Comparison of ENCODE assay signal across 10 mouse cellular contexts in the genomic region with DNA sequence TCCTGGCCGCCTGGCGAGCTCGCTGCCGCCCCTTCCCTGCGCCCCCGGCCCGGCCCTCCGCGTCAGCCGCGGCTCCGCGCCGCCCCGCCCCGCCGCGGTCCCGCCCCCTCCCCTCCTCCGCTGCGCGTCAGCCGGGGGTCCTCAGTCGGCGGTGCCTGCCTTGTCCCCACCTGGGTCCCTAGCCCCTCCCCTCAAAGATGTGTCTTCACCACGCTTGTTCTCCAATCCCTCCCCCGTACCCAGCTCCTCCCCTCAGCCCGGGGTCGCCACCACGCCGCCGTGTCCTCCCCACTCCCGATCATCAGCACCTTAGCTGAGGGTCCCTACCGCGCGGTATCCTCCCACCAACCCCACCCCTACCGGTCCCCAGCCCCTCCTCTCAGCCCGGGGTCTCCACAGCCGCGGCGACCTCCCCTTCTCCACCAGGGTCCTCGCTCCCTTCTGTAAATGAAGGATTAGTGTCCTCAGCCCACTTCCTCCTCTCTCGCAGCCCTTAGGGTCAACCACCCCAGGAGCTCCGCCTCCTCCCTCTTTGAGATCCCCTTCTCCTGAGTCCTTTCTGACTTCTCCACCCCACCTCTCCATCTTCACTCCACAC. TPM values are rescaled to one million over a fixed set of nuclear protein-coding genes. Genes with fewer than 3 reads are reported as not detected.
DNase-seq lines count a peak whose midpoint lies in the region; ATAC-seq and TF ChIP-seq lines count a peak whose summit lies in the region.
"Not testable (repeated sequence)": the region's sequence is repeated elsewhere in the genome, so short reads cannot be mapped to it uniquely, and the experiment has no call there.
"Had no signal": no experiment of that assay in that cellular context is flagged by ENCODE, and none has a peak within 500 bp of the region (broad histone marks: within the 10 kb centered on the region; RNA-seq: fewer than 3 reads in every experiment).

No protein-coding gene starts in this region.

- H3K9ac ChIP-seq in embryonic facial prominence, embryonic 11.5 days (replicated peaks; ENCODE audit: low read length); forebrain, embryonic 15.5 days (replicated peaks); heart, postnatal 0 days (replicated peaks; ENCODE audit: low read depth, low read length); intestine, embryonic 15.5 days; limb, embryonic 15.5 days; lung, postnatal 0 days (replicated peaks; ENCODE audit: low read depth); stomach, postnatal 0 days (ENCODE audit: low read length): not testable (repeated sequence)

- H3K27ac ChIP-seq in embryonic facial prominence, embryonic 11.5 days (replicated peaks; ENCODE audit: low read depth, low read length); forebrain, embryonic 15.5 days (replicated peaks); heart, postnatal 0 days (ENCODE audit: low read depth); intestine, embryonic 15.5 days; limb, embryonic 15.5 days; lung, postnatal 0 days (ENCODE audit: low read length); stomach, postnatal 0 days (replicated peaks): not testable (repeated sequence)

- peak; percentile 92 for ATAC-seq in embryonic facial prominence, embryonic 11.5 days (replicated peaks; ENCODE audit: insufficient number of reproducible peaks, low FRiP score, low TSS enrichment, low read depth)
- ATAC-seq in forebrain, embryonic 15.5 days (replicated peaks): peak; percentile 94
- peak; percentile 77 for ATAC-seq in heart, postnatal 0 days (ENCODE audit: insufficient read depth, low read depth)
- ATAC-seq in intestine, embryonic 15.5 days: peak; percentile 89
- peak; percentile 88 for ATAC-seq in limb, embryonic 15.5 days (ENCODE audit: insufficient number of reproducible peaks, low FRiP score, low TSS enrichment, low read depth)
- ATAC-seq in lung, postnatal 0 days: peak; percentile 77
- ATAC-seq in monocyte, adult 5-6 weeks (replicated peaks; ENCODE audit: insufficient number of reproducible peaks, low FRiP score, low TSS enrichment, poor library complexity, severe bottlenecking): peak; percentile 32
- peak; percentile 79 for ATAC-seq in stomach, postnatal 0 days (ENCODE audit: low FRiP score, low TSS enrichment)

- H3K27me3 ChIP-seq in embryonic facial prominence, embryonic 11.5 days (ENCODE audit: control insufficient read depth, insufficient read depth, low read length); forebrain, embryonic 15.5 days; heart, postnatal 0 days (ENCODE audit: control insufficient read depth, insufficient read depth, low read length); intestine, embryonic 15.5 days (replicated peaks); limb, embryonic 15.5 days; lung, postnatal 0 days (replicated peaks; ENCODE audit: insufficient read depth, low read length); stomach, postnatal 0 days (ENCODE audit: control insufficient read depth, insufficient read depth, low read length): not testable (repeated sequence)

- H3K4me1 ChIP-seq in embryonic facial prominence, embryonic 11.5 days (ENCODE audit: control insufficient read depth, insufficient read depth, low read length); heart, postnatal 0 days (ENCODE audit: control insufficient read depth, insufficient read depth); intestine, embryonic 15.5 days (replicated peaks); limb, embryonic 15.5 days; lung, postnatal 0 days (ENCODE audit: insufficient read depth, low read depth, low read length); stomach, postnatal 0 days (replicated peaks; ENCODE audit: control insufficient read depth, insufficient read depth): not testable (repeated sequence)
- peaks cover 15% of the 10 kb centered on the region for H3K4me1 ChIP-seq in forebrain, embryonic 15.5 days

- H3K4me2 ChIP-seq in embryonic facial prominence, embryonic 11.5 days (ENCODE audit: low read depth, low read length); forebrain, embryonic 15.5 days (replicated peaks); heart, postnatal 0 days (ENCODE audit: low read depth, low read length); intestine, embryonic 15.5 days (replicated peaks); limb, embryonic 15.5 days; lung, postnatal 0 days (replicated peaks; ENCODE audit: low read depth, low read length); stomach, postnatal 0 days (replicated peaks; ENCODE audit: low read depth): not testable (repeated sequence)

- WGBS in embryonic facial prominence, embryonic 11.5 days: no CpG with 5 or more reads among the region's 44 CpGs
- no CpG with 5 or more reads among the region's 44 CpGs for WGBS in forebrain, embryonic 15.5 days
- no CpG with 5 or more reads among the region's 44 CpGs for WGBS in heart, postnatal 0 days
- WGBS in intestine, embryonic 15.5 days: no CpG with 5 or more reads among the region's 44 CpGs
- WGBS in limb, embryonic 15.5 days: no CpG with 5 or more reads among the region's 44 CpGs
- WGBS in lung, postnatal 0 days: no CpG with 5 or more reads among the region's 44 CpGs
- WGBS in stomach, postnatal 0 days: no CpG with 5 or more reads among the region's 44 CpGs

- not testable (repeated sequence) for TF ChIP-seq CTCF in heart, postnatal 0 days (IDR thresholded peaks at IDR 0.05; ENCODE audit: low read depth); lung, postnatal 0 days (IDR thresholded peaks at IDR 0.05); stomach, postnatal 0 days (IDR thresholded peaks at IDR 0.05; ENCODE audit: low read depth)

- H3K4me3 ChIP-seq in embryonic facial prominence, embryonic 11.5 days (ENCODE audit: low read depth, low read length); forebrain, embryonic 15.5 days; heart, postnatal 0 days (ENCODE audit: low read depth, low read length); intestine, embryonic 15.5 days (replicated peaks); limb, embryonic 15.5 days; lung, postnatal 0 days (ENCODE audit: low read depth, low read length); stomach, postnatal 0 days (ENCODE audit: low read depth, low read length): not testable (repeated sequence)

- TF ChIP-seq EP300 in heart, postnatal 0 days (IDR thresholded peaks at IDR 0.05; ENCODE audit: low read depth); lung, postnatal 0 days (IDR thresholded peaks at IDR 0.05); stomach, postnatal 0 days (optimal IDR thresholded peaks at IDR 0.05): not testable (repeated sequence)

- H3K36me3 ChIP-seq in embryonic facial prominence, embryonic 11.5 days (replicated peaks; ENCODE audit: control insufficient read depth, insufficient read depth, low read depth, low read length); forebrain, embryonic 15.5 days; heart, postnatal 0 days (replicated peaks; ENCODE audit: control insufficient read depth, insufficient read depth, low read length); intestine, embryonic 15.5 days; limb, embryonic 15.5 days; lung, postnatal 0 days (ENCODE audit: insufficient read depth, low read length); stomach, postnatal 0 days (ENCODE audit: control insufficient read depth, insufficient read depth, low read length): not testable (repeated sequence)

- DNase-seq in embryonic facial prominence, embryonic 11.5 days (ENCODE audit: low spot score); heart, postnatal 0 days (ENCODE audit: low spot score); lung, postnatal 0 days (ENCODE audit: low spot score); stomach, postnatal 0 days (ENCODE audit: low spot score): not testable (repeated sequence)

- H3K9me3 ChIP-seq in embryonic facial prominence, embryonic 11.5 days (replicated peaks; ENCODE audit: control insufficient read depth, low read length); forebrain, embryonic 15.5 days; heart, postnatal 0 days (replicated peaks; ENCODE audit: control insufficient read depth, low read length); intestine, embryonic 15.5 days; limb, embryonic 15.5 days; lung, postnatal 0 days (ENCODE audit: low read length); stomach, postnatal 0 days (ENCODE audit: control insufficient read depth, low read length): not testable (repeated sequence)

RNA-seq across cellular contexts. Expression of a gene that starts 0.6 kb away (rescaled TPM):
- 38.3 and 38.9 TPM in 2 replicates for polyA plus RNA-seq in embryonic facial prominence, embryonic 11.5 days (2014; fragmentation: Nextera tagmentation; extraction: Ambion mirVana)
- polyA plus RNA-seq in forebrain, embryonic 15.5 days (2015; fragmentation: Nextera tagmentation; extraction: Ambion mirVana): 16.8 and 17.5 TPM in 2 replicates
- total RNA-seq in heart, postnatal 0 days (2014; rRNA removed; ENCODE audit: low replicate concordance): 33.9 and 41.0 TPM in 2 replicates
- 17.2 and 18.2 TPM in 2 replicates for polyA plus RNA-seq in heart, postnatal 0 days (2015; fragmentation: Nextera tagmentation; extraction: Ambion mirVana)
- polyA plus RNA-seq in intestine, embryonic 15.5 days (2015; fragmentation: Nextera tagmentation; extraction: Ambion mirVana): 35.6 and 40.7 TPM in 2 replicates
- 35.6 and 39.4 TPM in 2 replicates for polyA plus RNA-seq in limb, embryonic 15.5 days (2015; fragmentation: Nextera tagmentation; extraction: Ambion mirVana)
- 32.5 and 34.9 TPM in 2 replicates for polyA plus RNA-seq in lung, postnatal 0 days (2015; fragmentation: Nextera tagmentation; extraction: Ambion mirVana)
- 28.4 to 35.3 TPM (median 33.6 TPM) in 3 replicates for total RNA-seq in monocyte, adult 5-6 weeks (2017)
- 29.5 and 31.3 TPM in 2 replicates for polyA plus RNA-seq in stomach, postnatal 0 days (2015; fragmentation: Nextera tagmentation; extraction: Ambion mirVana)

RNA-seq across cellular contexts. Expression of a gene that starts 16.6 kb away (rescaled TPM):
- polyA plus RNA-seq in embryonic facial prominence, embryonic 11.5 days (2014; fragmentation: Nextera tagmentation; extraction: Ambion mirVana): 9.4 and 10.7 TPM in 2 replicates
- 8.8 and 10.4 TPM in 2 replicates for polyA plus RNA-seq in forebrain, embryonic 15.5 days (2015; fragmentation: Nextera tagmentation; extraction: Ambion mirVana)
- total RNA-seq in heart, postnatal 0 days (2014; rRNA removed; ENCODE audit: low replicate concordance): 1.5 and 13.4 TPM in 2 replicates
- polyA plus RNA-seq in heart, postnatal 0 days (2015; fragmentation: Nextera tagmentation; extraction: Ambion mirVana): 5.9 and 7.3 TPM in 2 replicates
- polyA plus RNA-seq in intestine, embryonic 15.5 days (2015; fragmentation: Nextera tagmentation; extraction: Ambion mirVana): 6.5 and 9.5 TPM in 2 replicates
- 5.7 and 5.9 TPM in 2 replicates for polyA plus RNA-seq in limb, embryonic 15.5 days (2015; fragmentation: Nextera tagmentation; extraction: Ambion mirVana)
- 7.1 and 7.6 TPM in 2 replicates for polyA plus RNA-seq in lung, postnatal 0 days (2015; fragmentation: Nextera tagmentation; extraction: Ambion mirVana)
- total RNA-seq in monocyte, adult 5-6 weeks (2017): 9.5 to 14.7 TPM (median 11.4 TPM) in 3 replicates
- 4.6 and 5.1 TPM in 2 replicates for polyA plus RNA-seq in stomach, postnatal 0 days (2015; fragmentation: Nextera tagmentation; extraction: Ambion mirVana)

RNA-seq across cellular contexts. Expression of a gene that starts 16.9 kb away (rescaled TPM):
- polyA plus RNA-seq in embryonic facial prominence, embryonic 11.5 days (2014; fragmentation: Nextera tagmentation; extraction: Ambion mirVana): not detected in 2 replicates
- 0.63 and 0.87 TPM in 2 replicates for polyA plus RNA-seq in forebrain, embryonic 15.5 days (2015; fragmentation: Nextera tagmentation; extraction: Ambion mirVana)
- total RNA-seq in heart, postnatal 0 days (2014; rRNA removed; ENCODE audit: low replicate concordance): not detected in 2 replicates
- 1.2 TPM in 1 of 2 replicates, not detected in the other for polyA plus RNA-seq in heart, postnatal 0 days (2015; fragmentation: Nextera tagmentation; extraction: Ambion mirVana)
- 0.72 and 2.7 TPM in 2 replicates for polyA plus RNA-seq in intestine, embryonic 15.5 days (2015; fragmentation: Nextera tagmentation; extraction: Ambion mirVana)
- polyA plus RNA-seq in limb, embryonic 15.5 days (2015; fragmentation: Nextera tagmentation; extraction: Ambion mirVana): 0.91 TPM in 1 of 2 replicates, not detected in the other
- polyA plus RNA-seq in lung, postnatal 0 days (2015; fragmentation: Nextera tagmentation; extraction: Ambion mirVana): 0.39 and 3.6 TPM in 2 replicates
- total RNA-seq in monocyte, adult 5-6 weeks (2017): 1.6 TPM in 1 of 3 replicates, not detected in the others
- polyA plus RNA-seq in stomach, postnatal 0 days (2015; fragmentation: Nextera tagmentation; extraction: Ambion mirVana): 1.6 TPM in 1 of 2 replicates, not detected in the other
- total RNA-seq: gastrocnemius, postnatal 14 days; heart, postnatal 10 days had no signal

RNA-seq across cellular contexts. Expression of a gene that starts 18.7 kb away (rescaled TPM):
- 32.1 and 33.9 TPM in 2 replicates for polyA plus RNA-seq in embryonic facial prominence, embryonic 11.5 days (2014; fragmentation: Nextera tagmentation; extraction: Ambion mirVana)
- 28.5 and 31.7 TPM in 2 replicates for polyA plus RNA-seq in forebrain, embryonic 15.5 days (2015; fragmentation: Nextera tagmentation; extraction: Ambion mirVana)
- 15.7 and 20.1 TPM in 2 replicates for total RNA-seq in heart, postnatal 0 days (2014; rRNA removed; ENCODE audit: low replicate concordance)
- polyA plus RNA-seq in heart, postnatal 0 days (2015; fragmentation: Nextera tagmentation; extraction: Ambion mirVana): 23.4 and 24.3 TPM in 2 replicates
- 35.3 and 40.0 TPM in 2 replicates for polyA plus RNA-seq in intestine, embryonic 15.5 days (2015; fragmentation: Nextera tagmentation; extraction: Ambion mirVana)
- 39.0 and 40.8 TPM in 2 replicates for polyA plus RNA-seq in limb, embryonic 15.5 days (2015; fragmentation: Nextera tagmentation; extraction: Ambion mirVana)
- polyA plus RNA-seq in lung, postnatal 0 days (2015; fragmentation: Nextera tagmentation; extraction: Ambion mirVana): 44.0 and 45.4 TPM in 2 replicates
- total RNA-seq in monocyte, adult 5-6 weeks (2017): 15.5 to 27.8 TPM (median 23.1 TPM) in 3 replicates
- 39.0 and 39.9 TPM in 2 replicates for polyA plus RNA-seq in stomach, postnatal 0 days (2015; fragmentation: Nextera tagmentation; extraction: Ambion mirVana)

RNA-seq across cellular contexts. Expression of a gene that starts 18.7 kb away (rescaled TPM):
- polyA plus RNA-seq in embryonic facial prominence, embryonic 11.5 days (2014; fragmentation: Nextera tagmentation; extraction: Ambion mirVana): 4.2 and 4.6 TPM in 2 replicates
- polyA plus RNA-seq in forebrain, embryonic 15.5 days (2015; fragmentation: Nextera tagmentation; extraction: Ambion mirVana): 7.9 and 8.8 TPM in 2 replicates
- total RNA-seq in heart, postnatal 0 days (2014; rRNA removed; ENCODE audit: low replicate concordance): 0.46 and 0.66 TPM in 2 replicates
- 4.7 and 4.9 TPM in 2 replicates for polyA plus RNA-seq in heart, postnatal 0 days (2015; fragmentation: Nextera tagmentation; extraction: Ambion mirVana)
- polyA plus RNA-seq in intestine, embryonic 15.5 days (2015; fragmentation: Nextera tagmentation; extraction: Ambion mirVana): 5.6 and 8.0 TPM in 2 replicates
- polyA plus RNA-seq in limb, embryonic 15.5 days (2015; fragmentation: Nextera tagmentation; extraction: Ambion mirVana): 3.6 and 3.8 TPM in 2 replicates
- polyA plus RNA-seq in lung, postnatal 0 days (2015; fragmentation: Nextera tagmentation; extraction: Ambion mirVana): 16.7 and 18.5 TPM in 2 replicates
- 1.6 TPM in 1 of 3 replicates, not detected in the others for total RNA-seq in monocyte, adult 5-6 weeks (2017)
- 8.0 and 9.0 TPM in 2 replicates for polyA plus RNA-seq in stomach, postnatal 0 days (2015; fragmentation: Nextera tagmentation; extraction: Ambion mirVana)

Comparison
In these comparisons a context has a peak if more than half of its experiments do, and no peak if none do; other contexts are left out.
1. ATAC-seq: peak in every context shown above with its lines; median percentile 94 in forebrain, embryonic 15.5 days; 92 in embryonic facial prominence, embryonic 11.5 days; 89 in intestine, embryonic 15.5 days; 88 in limb, embryonic 15.5 days; 79 in stomach, postnatal 0 days; 77 in heart, postnatal 0 days; 77 in lung, postnatal 0 days; 32 in monocyte, adult 5-6 weeks.